Mouse (Mus musculus): ENCODE results near the gene Efl1.

- TF ChIP-seq USF1 (IDR thresholded peaks at IDR 0.05; ENCODE audit: low read depth) = no peak
- no peak for TF ChIP-seq MYOG (IDR thresholded peaks at IDR 0.05; ENCODE audit: control insufficient read depth in 1 of 3, insufficient read depth in 1 of 3, insufficient read length in 2 of 3, low read depth in 2 of 3)
- no peak for TF ChIP-seq MAX (IDR thresholded peaks at IDR 0.05; ENCODE audit: low read depth)
- no peak for TF ChIP-seq POLR2A (IDR thresholded peaks at IDR 0.05; ENCODE audit: insufficient read length, low read depth)
- no peak for TF ChIP-seq SRF (IDR thresholded peaks at IDR 0.05; ENCODE audit: control insufficient read depth, insufficient read length, low read depth)
- no peak for TF ChIP-seq CEBPB (IDR thresholded peaks at IDR 0.05; ENCODE audit: insufficient read depth, poor library complexity, severe bottlenecking)
- TF ChIP-seq POLR2AphosphoS2 (IDR thresholded peaks at IDR 0.05; ENCODE audit: insufficient read length, low read depth) = no peak
- TF ChIP-seq MYOD1 (IDR thresholded peaks at IDR 0.05; ENCODE audit: control insufficient read depth in 1 of 3, insufficient read length in 2 of 3, low read depth in 2 of 3) = no peak
- TF ChIP-seq TCF12 (IDR thresholded peaks at IDR 0.05; ENCODE audit: insufficient read depth, poor library complexity, severe bottlenecking) = no peak
These were observed 116.5 kb downstream of the Efl1 start for GRCm38 (mm10) chr7:82764951-82765350.
